Mouse (Mus musculus): ENCODE measurements around the gene Unk.

Gene Unk

DNA sequence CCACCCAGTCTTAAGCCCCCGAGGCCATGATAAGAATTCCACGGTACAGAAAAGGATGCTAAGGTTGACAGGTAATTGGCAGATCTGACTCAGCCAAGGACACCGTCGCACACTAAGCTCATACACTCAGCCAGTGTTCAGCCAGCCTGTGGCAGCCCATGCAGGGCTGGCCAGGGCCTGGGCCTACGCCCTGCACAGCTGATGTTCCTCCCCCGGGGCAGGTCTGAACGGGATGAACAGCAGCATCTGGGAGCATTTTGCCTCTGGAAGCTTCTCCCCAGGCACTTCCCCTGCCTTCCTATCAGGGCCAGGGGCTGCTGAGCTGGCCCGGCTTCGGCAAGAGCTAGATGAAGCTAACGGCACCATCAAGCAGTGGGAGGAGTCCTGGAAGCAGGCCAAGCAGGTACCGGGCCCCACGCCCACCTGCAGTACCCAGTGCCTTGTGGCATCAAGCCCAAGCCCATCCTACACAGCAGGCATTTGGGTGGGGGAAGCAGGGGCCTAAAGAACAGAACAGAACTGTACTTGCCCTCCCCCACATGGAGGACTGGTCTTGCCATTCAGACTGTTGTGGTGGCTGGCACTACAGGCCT, 28.0 kb downstream of the Unk start:
- H3K36me3 ChIP-seq (ENCODE audit: control insufficient read depth, insufficient read depth, low read length, poor library complexity, severe bottlenecking) = peaks cover 10% of the 10 kb centered on the region
- no peaks in the 10 kb centered on the region for H3K27me3 ChIP-seq (ENCODE audit: control insufficient read depth, insufficient read depth, low read length, poor library complexity, severe bottlenecking)
- no peak for DNase-seq (ENCODE audit: low read depth, low spot score)

DNA sequence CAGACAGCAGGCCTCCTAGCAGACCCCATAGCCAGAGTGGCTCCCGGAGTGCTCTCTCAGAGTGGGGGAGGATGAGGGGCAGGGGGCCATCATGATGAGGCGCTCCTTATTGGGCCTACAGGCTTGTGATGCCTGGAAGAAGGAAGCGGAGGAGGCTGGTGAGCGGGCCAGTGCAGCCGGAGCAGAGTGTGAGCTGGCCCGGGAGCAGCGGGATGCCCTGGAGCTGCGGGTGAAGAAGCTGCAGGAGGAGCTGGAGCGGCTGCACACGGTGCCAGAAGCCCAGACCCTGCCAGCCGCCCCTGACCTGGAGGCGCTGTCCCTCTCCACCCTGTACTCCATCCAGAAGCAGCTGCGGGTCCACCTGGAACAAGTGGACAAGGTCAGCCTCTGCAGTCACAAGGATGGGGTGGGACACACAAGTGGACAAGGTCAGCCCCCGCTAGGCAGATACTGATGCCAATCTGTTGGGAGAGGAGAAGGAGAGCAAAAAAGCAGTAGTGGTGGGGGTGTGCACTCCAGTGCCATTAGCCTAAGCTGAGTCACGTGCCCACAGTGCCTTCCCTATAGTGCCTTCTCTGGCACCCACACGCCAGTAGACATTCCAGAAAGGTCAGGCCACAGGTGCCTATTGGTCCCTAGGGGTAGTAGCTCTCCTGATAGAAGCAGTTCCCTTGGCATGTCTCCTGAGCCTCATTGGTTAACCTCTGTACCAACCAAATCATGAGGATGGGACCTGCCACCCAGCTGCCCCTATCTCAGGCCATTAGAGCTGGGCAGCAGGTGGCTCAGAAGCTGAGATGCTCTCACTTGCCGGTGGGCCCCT, 29.0 kb downstream of the Unk start:
- DNase-seq (ENCODE audit: low read depth, low spot score) = no peak
- H3K27me3 ChIP-seq (ENCODE audit: control insufficient read depth, insufficient read depth, low read length, poor library complexity, severe bottlenecking) = no peaks in the 10 kb centered on the region

GRCm38 (mm10) chr11:116059691-116060025, 29.5 kb downstream of the Unk start:
- peaks cover 8% of the 10 kb centered on the region for H3K36me3 ChIP-seq (ENCODE audit: control insufficient read depth, insufficient read depth, low read length, poor library complexity, severe bottlenecking)
- DNase-seq (ENCODE audit: low read depth, low spot score) = no peak
- H3K27me3 ChIP-seq (ENCODE audit: control insufficient read depth, insufficient read depth, low read length, poor library complexity, severe bottlenecking) = no peaks in the 10 kb centered on the region

More for the DNA sequence above, 29.0 kb downstream of the Unk start:
- peaks cover 10% of the 10 kb centered on the region for H3K36me3 ChIP-seq (ENCODE audit: control insufficient read depth, insufficient read depth, low read length, poor library complexity, severe bottlenecking)

GRCm38 (mm10) chr11:116060596-116060995, 30.5 kb downstream of the Unk start:
- Histone ChIP-seq H3K27me3 (ENCODE audit: control insufficient read depth, insufficient read depth, low read length, poor library complexity, severe bottlenecking) (no peaks in the 10 kb centered on the region), H3K36me3 (ENCODE audit: control insufficient read depth, insufficient read depth, low read length, poor library complexity, severe bottlenecking) (peaks cover 6% of the 10 kb centered on the region)
- no peak for DNase-seq (ENCODE audit: low read depth, low spot score)

DNA sequence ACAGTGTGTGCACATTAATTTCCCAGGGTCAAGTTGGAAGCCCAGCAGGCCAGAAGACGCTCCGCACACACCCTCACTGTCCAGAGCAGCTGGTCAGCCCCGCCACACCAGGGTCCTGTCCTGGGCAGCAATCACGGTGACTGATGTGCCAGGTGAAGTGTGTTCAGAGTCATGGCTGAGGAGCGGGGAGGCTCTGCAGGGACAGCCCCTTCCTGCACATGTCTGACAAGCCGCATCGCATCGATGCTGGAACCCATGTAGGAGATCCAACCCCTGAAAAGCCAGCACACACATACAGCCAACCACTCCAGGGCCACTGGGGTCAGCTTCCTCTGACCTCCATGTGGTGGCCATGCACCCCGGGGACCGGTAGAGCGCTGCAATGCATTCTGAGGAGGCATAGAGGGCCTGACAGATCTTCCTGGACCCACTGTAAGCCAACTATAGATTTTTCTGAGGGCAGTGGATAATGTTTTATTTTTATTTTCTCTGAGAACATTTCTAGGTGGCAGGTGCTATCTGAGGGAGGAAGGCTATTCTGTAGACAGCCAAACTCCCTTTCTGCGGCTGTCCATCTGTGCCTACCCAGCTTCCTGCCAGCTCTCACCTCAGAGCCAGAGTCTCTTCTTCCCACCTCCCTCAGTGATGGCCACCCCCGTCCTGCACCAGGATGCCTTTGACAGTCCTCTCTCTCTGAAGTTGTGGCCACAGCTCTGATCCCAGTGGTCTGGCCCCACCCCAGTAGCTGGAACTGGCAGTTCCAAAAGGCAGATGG, 31.7 kb downstream of the Unk start:
- Histone ChIP-seq H3K36me3 (ENCODE audit: control insufficient read depth, insufficient read depth, low read length, poor library complexity, severe bottlenecking) (peaks cover 5% of the 10 kb centered on the region), H3K27me3 (ENCODE audit: control insufficient read depth, insufficient read depth, low read length, poor library complexity, severe bottlenecking) (no peaks in the 10 kb centered on the region)
- DNase-seq (ENCODE audit: low read depth, low spot score) = no peak

DNA sequence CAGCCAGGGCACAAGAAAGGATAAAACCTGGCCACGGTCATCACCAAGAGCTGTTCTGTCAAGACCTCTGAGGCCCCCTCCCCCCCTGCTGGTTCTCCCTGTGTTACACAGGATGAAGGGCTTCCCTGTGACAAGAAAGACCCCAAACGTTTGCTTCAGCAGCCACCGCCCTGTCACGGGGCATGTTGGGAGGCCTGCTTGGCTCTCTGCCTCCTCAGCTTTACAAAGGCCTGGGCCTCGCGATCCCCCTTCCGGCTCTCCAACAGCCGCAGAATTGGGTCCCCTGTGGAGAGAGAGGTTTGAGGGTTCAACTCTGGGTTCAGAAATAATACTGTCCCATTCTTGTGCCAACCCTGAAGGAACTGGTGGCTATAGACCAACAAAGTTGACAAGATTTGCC, 32.4 kb downstream of the Unk start:
- Histone ChIP-seq H3K27me3 (ENCODE audit: control insufficient read depth, insufficient read depth, low read length, poor library complexity, severe bottlenecking) (no peaks in the 10 kb centered on the region), H3K36me3 (ENCODE audit: control insufficient read depth, insufficient read depth, low read length, poor library complexity, severe bottlenecking) (peaks cover 5% of the 10 kb centered on the region)
- no peak for DNase-seq (ENCODE audit: low read depth, low spot score)

- Histone ChIP-seq H3K27me3 (ENCODE audit: control insufficient read depth, insufficient read depth, low read length, poor library complexity, severe bottlenecking) (no peaks in the 10 kb centered on the region), H3K36me3 (ENCODE audit: control insufficient read depth, insufficient read depth, low read length, poor library complexity, severe bottlenecking) (peaks cover 5% of the 10 kb centered on the region)
- no peak for DNase-seq (ENCODE audit: low read depth, low spot score)
Measured at GRCm38 (mm10) chr11:116063562-116063961, 33.4 kb downstream of the Unk start.

DNA sequence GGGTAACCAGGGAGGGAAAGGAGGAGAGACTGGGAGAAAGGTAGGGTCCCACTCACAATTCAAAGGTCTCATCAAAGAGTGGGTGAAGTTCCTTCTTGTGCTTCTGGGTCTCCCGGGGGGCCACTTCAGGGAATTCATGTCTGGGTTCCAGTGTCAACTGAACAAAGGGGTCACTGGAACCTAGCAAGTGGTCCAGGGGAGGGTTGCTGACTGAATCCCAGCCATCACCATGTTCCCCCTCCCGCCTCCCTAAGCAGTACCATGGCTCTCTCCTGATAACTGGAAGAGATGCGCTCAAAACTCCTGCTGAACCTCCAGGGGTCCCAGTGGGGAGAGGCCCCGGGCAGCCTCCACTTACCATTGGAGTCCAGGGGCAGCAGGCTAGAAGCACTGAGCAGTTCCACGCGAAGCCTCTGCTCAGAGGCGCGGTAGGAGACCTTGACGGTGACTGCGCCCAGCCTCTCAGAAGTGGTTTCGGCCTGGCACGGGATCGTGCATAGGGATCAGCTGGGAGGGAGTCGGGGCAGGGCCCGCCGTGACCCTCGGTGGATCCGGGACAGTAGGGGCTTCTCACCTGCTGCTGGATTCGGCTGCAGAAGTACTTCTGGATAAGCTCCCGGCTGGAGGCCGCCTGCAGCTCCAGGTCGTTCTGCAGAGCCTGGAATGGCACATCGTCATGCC, 34.2 kb downstream of the Unk start:
- Histone ChIP-seq H3K27me3 (ENCODE audit: control insufficient read depth, insufficient read depth, low read length, poor library complexity, severe bottlenecking) (no peaks in the 10 kb centered on the region), H3K36me3 (ENCODE audit: control insufficient read depth, insufficient read depth, low read length, poor library complexity, severe bottlenecking) (peaks cover 3% of the 10 kb centered on the region)
- DNase-seq (ENCODE audit: low read depth, low spot score) = no peak

DNA sequence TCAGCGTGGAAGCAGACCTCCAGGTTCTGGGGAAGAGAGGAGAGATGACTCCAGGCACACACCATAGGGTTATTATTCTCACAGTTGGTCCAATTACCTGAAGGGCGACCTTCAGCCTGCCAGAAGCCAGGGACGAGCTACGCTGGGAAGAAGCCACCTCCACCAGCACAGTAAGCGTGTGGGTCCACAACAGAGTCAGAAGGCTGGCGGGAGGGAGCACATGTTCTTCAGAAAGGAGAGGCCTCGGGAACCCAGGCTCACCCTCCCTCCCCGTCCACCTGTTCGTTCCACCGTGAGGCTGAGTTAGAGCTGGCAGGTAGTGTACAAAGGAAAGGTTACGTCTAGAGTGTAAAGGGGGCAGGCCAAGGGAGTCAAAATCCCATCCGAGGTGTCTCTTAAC, 35.2 kb downstream of the Unk start:
- no peak for DNase-seq (ENCODE audit: low read depth, low spot score)
- Histone ChIP-seq H3K27me3 (ENCODE audit: control insufficient read depth, insufficient read depth, low read length, poor library complexity, severe bottlenecking) (no peaks in the 10 kb centered on the region), H3K36me3 (ENCODE audit: control insufficient read depth, insufficient read depth, low read length, poor library complexity, severe bottlenecking) (peaks cover 4% of the 10 kb centered on the region)

- H3K36me3 ChIP-seq (ENCODE audit: control insufficient read depth, insufficient read depth, low read length, poor library complexity, severe bottlenecking) = peaks cover 4% of the 10 kb centered on the region
- no peaks in the 10 kb centered on the region for H3K27me3 ChIP-seq (ENCODE audit: control insufficient read depth, insufficient read depth, low read length, poor library complexity, severe bottlenecking)
- DNase-seq (ENCODE audit: low read depth, low spot score) = peak; percentile 66
Measured at GRCm38 (mm10) chr11:116071510-116071909, 41.4 kb downstream of the Unk start.

- no peak for DNase-seq (ENCODE audit: low read depth, low spot score)
- peaks cover 4% of the 10 kb centered on the region for H3K36me3 ChIP-seq (ENCODE audit: control insufficient read depth, insufficient read depth, low read length, poor library complexity, severe bottlenecking)
- no peaks in the 10 kb centered on the region for H3K27me3 ChIP-seq (ENCODE audit: control insufficient read depth, insufficient read depth, low read length, poor library complexity, severe bottlenecking)
Measured at GRCm38 (mm10) chr11:116072608-116073007, 42.5 kb downstream of the Unk start.

DNA sequence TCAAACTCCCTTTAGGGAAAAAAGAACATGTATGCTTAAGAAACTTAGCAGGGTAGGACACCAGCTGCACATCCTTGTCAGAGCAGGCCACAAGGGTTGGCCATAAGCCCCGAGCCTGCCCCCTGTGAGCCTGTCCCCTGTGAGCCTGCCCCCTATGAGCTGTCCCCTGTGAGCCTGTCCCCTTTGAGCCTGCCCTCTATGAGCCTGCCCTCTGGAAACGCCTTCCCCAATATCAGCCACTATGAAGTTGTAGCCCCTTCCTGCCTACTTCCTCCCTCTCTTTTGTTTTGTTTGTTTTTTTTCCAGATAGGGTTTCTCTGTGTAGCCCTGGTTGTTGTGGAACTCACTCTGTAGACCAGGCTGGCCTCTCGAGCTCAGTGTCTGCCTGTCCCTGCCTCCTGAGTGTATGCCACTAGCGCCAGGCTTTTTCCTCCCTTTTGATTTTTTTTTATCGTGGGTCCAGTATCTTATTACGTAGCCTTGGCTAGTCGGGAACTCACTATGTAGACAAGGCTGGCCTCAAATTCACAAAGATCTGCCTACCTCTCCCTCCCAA, 44.4 kb downstream of the Unk start:
- Histone ChIP-seq H3K36me3 (ENCODE audit: control insufficient read depth, insufficient read depth, low read length, poor library complexity, severe bottlenecking) (peaks cover 7% of the 10 kb centered on the region; the same call in 1 of the 2 replicates), H3K27me3 (ENCODE audit: control insufficient read depth, insufficient read depth, low read length, poor library complexity, severe bottlenecking) (no peaks in the 10 kb centered on the region)
- no peak for DNase-seq (ENCODE audit: low read depth, low spot score)

DNA sequence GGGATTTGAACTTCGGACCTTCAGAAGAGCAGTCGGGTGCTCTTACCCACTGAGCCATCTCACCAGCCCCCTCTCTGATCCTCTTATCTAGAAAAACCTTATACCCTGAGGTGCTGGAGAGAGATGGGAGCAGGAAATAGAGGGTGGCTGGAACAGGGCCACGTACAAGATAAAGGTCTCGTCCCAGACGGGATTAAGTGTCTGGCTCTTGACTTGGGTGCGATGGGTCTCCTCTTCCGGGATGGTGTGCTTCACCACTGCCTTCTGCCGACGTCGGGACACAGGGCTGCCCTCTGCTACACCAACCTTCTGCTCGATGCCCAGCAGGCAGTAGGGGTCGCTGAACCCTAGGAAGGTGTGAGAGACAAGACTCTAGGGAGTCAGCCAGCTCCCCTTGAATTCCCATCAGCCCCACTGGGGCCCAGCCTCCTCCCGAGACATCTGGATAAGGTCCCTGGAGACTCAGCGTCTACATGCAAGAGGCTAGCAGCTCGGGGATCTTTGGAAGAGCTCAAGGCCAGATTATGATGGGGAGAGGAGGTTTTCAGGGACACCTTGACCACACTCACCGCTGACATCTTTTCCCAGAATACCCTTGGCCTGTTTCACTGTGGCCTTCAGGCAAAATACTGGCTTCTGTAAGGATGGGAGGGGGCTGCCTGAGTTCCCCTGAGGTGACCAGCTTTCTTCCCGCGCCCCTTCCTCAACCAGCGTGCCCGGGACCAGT, 45.6 kb downstream of the Unk start:
- Histone ChIP-seq H3K36me3 (ENCODE audit: control insufficient read depth, insufficient read depth, low read length, poor library complexity, severe bottlenecking) (peaks cover 11% of the 10 kb centered on the region), H3K27me3 (ENCODE audit: control insufficient read depth, insufficient read depth, low read length, poor library complexity, severe bottlenecking) (no peaks in the 10 kb centered on the region)
- no peak for DNase-seq (ENCODE audit: low read depth, low spot score)

DNA sequence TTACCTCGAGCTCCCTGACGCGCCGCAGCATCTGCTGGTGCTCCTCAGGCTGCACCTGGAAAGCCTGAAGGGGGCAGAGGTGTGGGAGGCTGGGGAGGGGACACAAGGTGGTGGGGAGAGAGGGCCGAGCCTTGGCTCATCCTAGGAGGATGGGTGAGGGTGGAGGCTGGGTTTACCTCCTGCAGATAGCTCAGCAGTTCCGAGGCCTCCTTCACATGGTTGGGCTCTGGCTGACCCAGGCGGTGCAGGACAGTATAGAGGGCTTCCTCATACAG, 46.1 kb downstream of the Unk start:
- Histone ChIP-seq H3K36me3 (ENCODE audit: control insufficient read depth, insufficient read depth, low read length, poor library complexity, severe bottlenecking) (peaks cover 15% of the 10 kb centered on the region), H3K27me3 (ENCODE audit: control insufficient read depth, insufficient read depth, low read length, poor library complexity, severe bottlenecking) (no peaks in the 10 kb centered on the region)
- DNase-seq (ENCODE audit: low read depth, low spot score) = no peak

All from splenic B cell, adult 2 months (primary cell).